Mouse (Mus musculus): ENCODE results near the gene Opcml.

DNA sequence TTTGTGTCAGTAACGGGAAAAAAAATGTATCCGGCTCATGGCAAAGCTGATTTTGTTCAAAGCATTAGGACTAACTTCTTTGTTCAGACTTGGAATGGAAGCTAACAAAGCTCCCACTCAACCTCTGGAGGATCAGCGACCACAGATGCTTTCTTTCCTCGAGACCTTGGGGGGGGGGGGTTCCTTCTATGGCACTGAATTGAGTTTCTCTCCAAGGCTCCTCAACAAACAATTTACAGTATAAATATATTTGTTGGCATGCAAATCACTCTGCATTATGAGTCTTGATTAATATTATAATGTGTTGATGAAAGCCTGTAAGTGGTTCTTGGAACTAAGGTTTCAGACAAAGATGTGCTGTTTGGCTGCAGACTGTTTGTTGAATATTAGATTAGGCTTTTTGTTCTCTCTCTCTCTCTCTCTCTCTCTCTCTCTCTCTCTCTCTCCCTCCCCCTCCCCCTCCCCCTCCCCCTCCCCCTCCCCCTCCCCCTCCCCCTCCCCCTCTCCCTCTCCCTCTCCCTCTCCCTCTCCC, 797.3 kb downstream of the Opcml start:
- TF ChIP-seq POLR2A (IDR thresholded peaks at IDR 0.05; ENCODE audit: borderline replicate concordance, control insufficient read depth, low read depth, low read length) (no peak), CTCF (IDR thresholded peaks at IDR 0.05; ENCODE audit: control insufficient read depth, insufficient read depth, low read length) (no peak)
